Mouse (Mus musculus): ENCODE results near the gene Zkscan14. TPM values are rescaled to one million over a fixed set of nuclear protein-coding genes. Genes with fewer than 3 reads are reported as not detected.

The Zkscan14 gene
- total and polyA plus RNA-seq, 3 experiments, result 6.7 to 7.5 TPM; not detected in 1

GRCm38 (mm10) chr5:145164710-145165109 is 37.0 kb downstream of the Zkscan14 start:
- Histone ChIP-seq H3K27me3 (ENCODE audit: control insufficient read depth in 1 of 2, insufficient read depth in 2 of 2, low read length in 2 of 2) (no peaks in the 10 kb centered on the region), H3K4me3 (ENCODE audit: control insufficient read depth in 1 of 2, insufficient read depth in 1 of 2, low read depth in 2 of 2, low read length in 2 of 2) (no peak overlapping the region), H3K36me3 (ENCODE audit: control insufficient read depth in 1 of 2, insufficient read depth in 2 of 2, low read length in 2 of 2) (peaks cover 2 to 9% of the 10 kb centered on the region in 2 experiments), H3K27ac (ENCODE audit: control insufficient read depth, low read depth, low read length) (no peak overlapping the region), H3K9me3 (replicated peaks; ENCODE audit: insufficient read depth, low read length) (no peaks in the 10 kb centered on the region), H3K9ac (ENCODE audit: control insufficient read depth, low read depth, low read length, poor library complexity, severe bottlenecking) (no peak overlapping the region), H3K4me1 (ENCODE audit: control insufficient read depth in 1 of 2, insufficient read depth in 2 of 2, low read length in 2 of 2) (peaks cover 0 to 10% of the 10 kb centered on the region in 2 experiments; a peak in 3 of 4 replicates), H3K79me2 (ENCODE audit: control insufficient read depth, insufficient read depth, low read length, poor library complexity) (peaks cover 31% of the 10 kb centered on the region)
- no peak for DNase-seq (ENCODE audit: low read depth, low spot score)
- TF ChIP-seq ZKSCAN1 (IDR thresholded peaks at IDR 0.05; ENCODE audit: low read depth, low read length) (no peak), MEF2A (IDR thresholded peaks at IDR 0.05; ENCODE audit: extremely low read depth, insufficient replicate concordance, low read depth, low read length, poor library complexity, severe bottlenecking) (no peak), MAFK (IDR thresholded peaks at IDR 0.05; ENCODE audit: borderline replicate concordance, low read depth, low read length) (no peak), KAT2A (conservative IDR thresholded peaks at IDR 0.05; ENCODE audit: low read depth, low read length) (no peak)

GRCm38 (mm10) chr5:145161361-145161760 is 40.3 kb downstream of the Zkscan14 start:
- peaks cover 0 to 4% of the 10 kb centered on the region in 2 experiments; a peak in 3 of 4 replicates for H3K4me1 ChIP-seq (ENCODE audit: control insufficient read depth in 1 of 2, insufficient read depth in 2 of 2, low read length in 2 of 2)
- H3K27me3 ChIP-seq (ENCODE audit: control insufficient read depth in 1 of 2, insufficient read depth in 2 of 2, low read length in 2 of 2), result no peaks in the 10 kb centered on the region
- no peak overlapping the region for H3K9ac ChIP-seq (ENCODE audit: control insufficient read depth, low read depth, low read length, poor library complexity, severe bottlenecking)
- H3K9me3 ChIP-seq (replicated peaks; ENCODE audit: insufficient read depth, low read length), result no peaks in the 10 kb centered on the region
- DNase-seq (ENCODE audit: low read depth, low spot score), result no peak
- TF ChIP-seq MAX (IDR thresholded peaks at IDR 0.05; ENCODE audit: low read length) (no peak), POLR2AphosphoS2 (IDR thresholded peaks at IDR 0.05; ENCODE audit: low read length) (no peak), USF2 (IDR thresholded peaks at IDR 0.05; ENCODE audit: borderline replicate concordance in 1 of 2, insufficient read depth in 1 of 2, low read depth in 1 of 2, low read length in 2 of 2) (no peak), POLR2A (IDR thresholded peaks at IDR 0.05; ENCODE audit: control insufficient read depth in 1 of 2, insufficient read depth in 1 of 2, low read depth in 1 of 2, low read length in 2 of 2, poor library complexity in 1 of 2) (no peak), SIN3A (IDR thresholded peaks at IDR 0.05; ENCODE audit: low read length) (no peak), CHD1 (IDR thresholded peaks at IDR 0.05; ENCODE audit: low read depth, low read length) (no peak), TAL1 (IDR thresholded peaks at IDR 0.05; ENCODE audit: low read length) (no peak)
- H3K36me3 ChIP-seq (ENCODE audit: control insufficient read depth in 1 of 2, insufficient read depth in 2 of 2, low read length in 2 of 2), result peaks cover 4% of the 10 kb centered on the region in 2 experiments; a peak in 3 of 4 replicates
- H3K79me2 ChIP-seq (ENCODE audit: control insufficient read depth, insufficient read depth, low read length, poor library complexity), result peaks cover 5% of the 10 kb centered on the region
- no peak overlapping the region for H3K27ac ChIP-seq (ENCODE audit: control insufficient read depth, low read depth, low read length)
- no peak overlapping the region for H3K4me3 ChIP-seq (ENCODE audit: control insufficient read depth in 1 of 2, insufficient read depth in 1 of 2, low read depth in 2 of 2, low read length in 2 of 2)

- peaks cover 4% of the 10 kb centered on the region in 2 experiments for H3K4me1 ChIP-seq (ENCODE audit: control insufficient read depth in 1 of 2, insufficient read depth in 2 of 2, low read length in 2 of 2)
- H3K4me3 ChIP-seq (ENCODE audit: control insufficient read depth in 1 of 2, insufficient read depth in 1 of 2, low read depth in 2 of 2, low read length in 2 of 2), result no peak overlapping the region
- no peak overlapping the region for H3K9ac ChIP-seq (ENCODE audit: control insufficient read depth, low read depth, low read length, poor library complexity, severe bottlenecking)
- no peaks in the 10 kb centered on the region for H3K9me3 ChIP-seq (replicated peaks; ENCODE audit: insufficient read depth, low read length)
- H3K36me3 ChIP-seq (ENCODE audit: control insufficient read depth in 1 of 2, insufficient read depth in 2 of 2, low read length in 2 of 2), result peaks cover 8 to 10% of the 10 kb centered on the region in 2 experiments
- H3K79me2 ChIP-seq (ENCODE audit: control insufficient read depth, insufficient read depth, low read length, poor library complexity), result no peaks in the 10 kb centered on the region
- peak overlapping the region; percentile 27; the same call in 1 of the 2 replicates for H3K27ac ChIP-seq (ENCODE audit: control insufficient read depth, low read depth, low read length)
- H3K27me3 ChIP-seq (ENCODE audit: control insufficient read depth in 1 of 2, insufficient read depth in 2 of 2, low read length in 2 of 2), result no peaks in the 10 kb centered on the region
- peak; percentile 48 for DNase-seq (ENCODE audit: low read depth, low spot score)
- no peak for TF ChIP-seq ZMIZ1 (IDR thresholded peaks at IDR 0.05; ENCODE audit: low read depth, low read length)
- no peak for TF ChIP-seq MXI1 (IDR thresholded peaks at IDR 0.05; ENCODE audit: low read depth, low read length)
- TF ChIP-seq EP300 (IDR thresholded peaks at IDR 0.05; ENCODE audit: low read depth in 1 of 2, low read length in 2 of 2), result peak; percentile 51 to 74
- TF ChIP-seq SMC3 (IDR thresholded peaks at IDR 0.05; ENCODE audit: low read depth, low read length), result no peak
- peak; percentile 86 for TF ChIP-seq TCF12 (IDR thresholded peaks at IDR 0.05; ENCODE audit: low read depth, low read length)
- no peak for TF ChIP-seq USF2 (IDR thresholded peaks at IDR 0.05; ENCODE audit: borderline replicate concordance in 1 of 2, insufficient read depth in 1 of 2, low read depth in 1 of 2, low read length in 2 of 2)
- no peak for TF ChIP-seq BHLHE40 (IDR thresholded peaks at IDR 0.05; ENCODE audit: borderline replicate concordance, low read depth, low read length)
- no peak for TF ChIP-seq MEF2A (IDR thresholded peaks at IDR 0.05; ENCODE audit: extremely low read depth, insufficient replicate concordance, low read depth, low read length, poor library complexity, severe bottlenecking)
- TF ChIP-seq ETS1 (IDR thresholded peaks at IDR 0.05; ENCODE audit: low read depth, low read length), result peak; percentile 53; the same call in 1 of the 2 replicates
- TF ChIP-seq MAX (IDR thresholded peaks at IDR 0.05; ENCODE audit: low read length), result no peak
- peak; percentile 82 for TF ChIP-seq TAL1 (IDR thresholded peaks at IDR 0.05; ENCODE audit: low read length)
- TF ChIP-seq POLR2AphosphoS5 (IDR thresholded peaks at IDR 0.05; ENCODE audit: borderline replicate concordance, low read depth, low read length), result no peak
- TF ChIP-seq GABPA (IDR thresholded peaks at IDR 0.05; ENCODE audit: low read depth, low read length), result no peak
- TF ChIP-seq ZNF384 (IDR thresholded peaks at IDR 0.05; ENCODE audit: low read depth, low read length), result peak; percentile 90
- no peak for TF ChIP-seq POLR2A (IDR thresholded peaks at IDR 0.05; ENCODE audit: control insufficient read depth in 1 of 2, insufficient read depth in 1 of 2, low read depth in 1 of 2, low read length in 2 of 2, poor library complexity in 1 of 2)
- no peak for TF ChIP-seq ZC3H11A (IDR thresholded peaks at IDR 0.05; ENCODE audit: low read depth, low read length)
- TF ChIP-seq POLR2AphosphoS2 (IDR thresholded peaks at IDR 0.05; ENCODE audit: low read length), result no peak
- peak; percentile 52 for TF ChIP-seq GATA1 (IDR thresholded peaks at IDR 0.05; ENCODE audit: low read depth, low read length)
- TF ChIP-seq UBTF (IDR thresholded peaks at IDR 0.05; ENCODE audit: borderline replicate concordance, insufficient read depth, low read depth, low read length), result no peak
Measured at GRCm38 (mm10) chr5:145152690-145153089, 49.0 kb downstream of the Zkscan14 start.

All from MEL (cell line).